Mouse (Mus musculus) A20 (cell line): ENCODE data around the gene Golga2.

Experiments used
- DNase-seq: peaks from one replicate; pipeline ENCODE4 v3.0.0-alpha.2; 2011; ENCODE audit warnings: low read depth, low spot score

Golga2 gene

DNA sequence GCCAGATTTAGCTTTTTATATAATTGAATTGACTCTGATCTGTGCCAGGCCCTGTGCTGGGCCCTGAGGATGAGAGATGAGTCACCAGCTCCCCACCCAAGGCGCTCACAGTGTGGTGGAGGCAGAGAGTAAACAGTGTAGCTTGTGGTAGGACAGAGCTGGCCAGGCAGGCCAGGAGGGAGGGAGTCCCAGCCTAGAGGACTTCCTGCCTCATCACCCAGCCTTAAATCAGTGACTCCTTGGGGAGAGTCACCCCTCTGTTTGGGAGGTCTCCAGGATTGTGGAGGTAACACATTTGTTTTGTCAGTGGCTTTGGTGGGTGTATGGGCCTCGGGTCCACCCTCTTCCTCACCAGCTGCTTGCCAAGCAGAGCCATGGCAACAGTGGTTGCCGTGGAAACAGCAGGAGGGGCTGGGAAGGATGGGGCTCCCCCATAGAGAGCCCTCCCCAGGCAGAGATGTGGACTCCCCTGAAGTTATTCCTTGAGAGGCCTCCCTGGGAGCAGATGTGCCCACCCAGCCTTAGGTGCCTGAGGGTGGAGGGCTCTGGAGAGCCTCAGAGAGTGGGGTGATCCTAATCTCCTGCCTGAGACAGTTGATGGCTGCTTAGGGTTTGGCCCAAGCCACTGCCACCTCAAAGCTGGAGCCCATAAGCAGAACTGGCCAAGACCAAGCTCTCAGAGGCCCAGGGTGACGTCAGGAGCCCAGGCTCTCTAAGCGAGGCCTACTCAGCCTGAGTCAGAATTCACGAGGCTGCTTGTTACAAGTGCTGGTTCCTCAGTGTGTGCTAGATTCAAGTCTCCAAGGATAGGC lies 55.6 kb downstream of the Golga2 start:
- DNase-seq, result no peak

DNA sequence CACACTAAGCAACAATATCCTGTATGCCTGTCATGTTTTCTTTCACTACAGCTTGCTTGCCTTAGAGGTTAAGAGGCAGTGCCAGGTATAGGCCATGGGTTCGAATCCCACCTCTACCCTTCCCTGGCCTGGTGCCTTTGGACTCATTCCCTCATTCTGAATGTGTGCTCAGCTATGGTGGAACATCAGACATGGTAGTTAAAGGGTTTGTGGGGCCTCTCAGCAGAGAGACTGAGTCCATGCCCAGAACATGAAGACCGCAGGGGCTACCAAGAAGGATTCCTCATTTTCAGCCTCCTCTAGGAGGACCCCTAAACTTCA lies 56.1 kb downstream of the Golga2 start:
- DNase-seq, result no peak

DNA sequence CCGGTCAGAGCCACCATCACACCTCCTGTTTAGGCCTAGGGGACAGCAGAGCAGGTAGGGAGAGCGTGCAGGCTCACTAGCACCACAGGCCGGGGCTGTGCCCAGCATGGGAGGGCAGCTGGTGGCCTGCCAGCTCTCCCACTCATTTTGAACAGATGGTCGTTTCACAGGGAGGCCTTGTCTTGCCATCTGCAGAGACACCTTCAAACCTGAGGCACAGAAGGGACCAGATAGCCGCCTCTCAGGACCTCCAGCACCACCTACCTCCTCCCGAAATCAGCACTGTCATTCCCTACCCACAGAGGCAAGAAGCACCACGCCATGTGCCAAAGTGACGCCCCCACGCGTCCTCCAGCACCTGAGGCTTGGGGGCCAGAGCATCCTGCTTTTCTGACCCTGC lies 56.9 kb downstream of the Golga2 start:
- no peak for DNase-seq

DNA sequence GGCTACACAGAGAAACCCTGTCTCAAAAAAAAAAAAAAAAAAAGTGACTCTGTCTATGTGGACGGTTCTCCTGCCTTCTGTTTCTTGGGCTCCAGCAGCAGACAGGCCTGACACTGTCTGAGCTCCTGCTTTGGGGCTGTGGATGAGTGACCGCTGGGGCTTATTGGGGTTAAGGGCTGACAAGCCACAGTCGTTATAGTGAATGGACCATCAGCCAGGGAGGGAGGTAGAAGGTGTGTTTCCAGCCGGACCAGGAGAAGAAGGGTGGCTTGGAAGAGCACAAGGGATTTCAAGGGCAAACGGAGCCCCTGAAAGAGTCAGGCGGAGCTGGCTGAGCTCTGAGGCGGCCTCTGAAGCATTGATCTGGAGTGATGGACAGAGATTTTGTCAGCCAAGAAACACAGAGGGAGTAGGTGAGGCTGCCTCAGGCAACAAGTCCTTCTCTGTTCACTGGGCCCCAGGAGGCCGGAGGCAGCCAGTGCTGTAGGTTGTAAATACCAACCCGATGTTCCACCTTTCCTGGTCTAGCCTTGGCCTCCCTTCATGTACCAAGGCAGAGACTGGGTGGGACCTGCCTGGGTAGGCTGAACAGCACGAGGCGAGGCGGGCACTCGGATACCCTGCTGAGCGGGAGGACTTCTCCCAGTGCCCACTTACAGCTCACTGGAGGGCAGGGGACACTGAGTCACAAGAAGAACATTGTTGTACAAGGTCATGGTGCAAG lies 57.6 kb downstream of the Golga2 start:
- no peak for DNase-seq

DNA sequence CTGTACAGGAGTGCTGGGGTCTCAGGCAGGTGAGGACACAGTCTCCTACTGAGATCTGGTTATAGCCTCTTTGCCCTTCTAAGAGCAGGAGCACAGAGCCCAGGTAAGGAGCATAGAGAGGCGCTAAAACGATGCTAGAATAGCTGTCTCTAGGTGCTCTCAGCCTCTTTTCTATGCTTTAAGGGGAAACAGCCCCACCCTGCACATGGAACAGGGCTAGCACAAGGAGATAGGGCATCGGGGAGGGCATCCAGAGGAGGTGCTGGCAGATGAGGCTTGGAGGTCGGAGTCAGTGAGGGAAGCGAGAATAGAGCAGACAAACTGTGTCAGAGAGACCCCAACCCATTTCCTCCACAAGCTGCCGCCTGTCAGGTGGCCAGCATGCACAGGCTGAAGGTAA lies 59.8 kb downstream of the Golga2 start:
- no peak for DNase-seq

GRCm38 (mm10) chr2:32348311-32348710 lies 61.1 kb downstream of the Golga2 start:
- no peak for DNase-seq

DNA sequence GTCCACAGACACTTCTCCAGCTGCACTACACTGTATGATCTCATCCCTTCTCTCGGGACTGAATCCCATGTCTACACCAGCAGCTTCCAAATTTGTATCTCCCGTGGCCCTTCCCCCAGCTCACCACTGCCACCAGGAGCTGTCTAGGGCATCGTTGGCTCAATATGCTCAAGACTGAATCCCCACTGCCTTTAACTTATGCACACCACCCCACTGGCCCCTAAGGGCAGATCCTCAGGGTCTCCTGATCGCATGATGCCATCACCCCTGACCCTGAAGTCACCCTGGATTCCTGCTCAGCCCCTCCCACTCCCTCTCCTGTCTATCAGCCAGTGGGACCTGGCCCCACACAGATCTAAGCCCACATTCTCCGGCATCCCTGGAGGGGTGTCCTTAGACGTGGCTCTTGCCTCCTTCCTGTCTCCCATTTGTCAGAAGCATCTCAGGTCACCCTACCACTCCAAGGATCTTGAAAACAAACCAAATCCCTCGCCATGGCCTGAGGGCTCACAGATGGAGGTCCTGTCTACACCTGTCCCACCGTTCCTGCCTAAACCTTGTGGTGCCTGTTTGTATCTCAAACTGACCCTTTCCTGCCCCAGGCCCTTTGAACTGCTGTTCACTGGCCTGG lies 62.6 kb downstream of the Golga2 start:
- no peak for DNase-seq

- no peak for DNase-seq
Measured at GRCm38 (mm10) chr2:32350471-32351051, 63.4 kb downstream of the Golga2 start.

DNA sequence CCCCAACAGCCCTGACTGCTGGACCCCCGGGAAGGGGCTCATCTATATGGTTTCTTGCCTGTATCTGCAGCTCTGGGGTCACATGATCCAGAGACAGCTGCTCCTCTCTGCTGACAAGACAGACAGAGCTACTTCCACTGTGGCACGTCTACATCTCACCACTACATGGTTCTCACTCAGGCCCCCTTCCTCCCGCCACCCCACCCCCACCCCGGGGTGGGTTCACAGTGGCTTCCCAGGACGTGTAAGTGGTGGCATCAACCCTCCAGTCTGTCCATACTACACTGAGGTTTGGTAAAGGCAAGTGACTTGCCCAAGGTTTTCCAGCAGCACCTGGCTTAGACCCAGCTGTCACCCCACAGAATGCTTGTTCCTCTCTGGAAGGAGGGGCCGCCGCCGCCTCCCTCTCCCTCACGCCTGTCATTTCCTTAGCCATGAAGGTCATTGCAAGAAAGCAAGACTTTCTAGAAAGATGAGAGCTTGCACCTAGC lies 64.3 kb downstream of the Golga2 start:
- DNase-seq, result no peak

DNA sequence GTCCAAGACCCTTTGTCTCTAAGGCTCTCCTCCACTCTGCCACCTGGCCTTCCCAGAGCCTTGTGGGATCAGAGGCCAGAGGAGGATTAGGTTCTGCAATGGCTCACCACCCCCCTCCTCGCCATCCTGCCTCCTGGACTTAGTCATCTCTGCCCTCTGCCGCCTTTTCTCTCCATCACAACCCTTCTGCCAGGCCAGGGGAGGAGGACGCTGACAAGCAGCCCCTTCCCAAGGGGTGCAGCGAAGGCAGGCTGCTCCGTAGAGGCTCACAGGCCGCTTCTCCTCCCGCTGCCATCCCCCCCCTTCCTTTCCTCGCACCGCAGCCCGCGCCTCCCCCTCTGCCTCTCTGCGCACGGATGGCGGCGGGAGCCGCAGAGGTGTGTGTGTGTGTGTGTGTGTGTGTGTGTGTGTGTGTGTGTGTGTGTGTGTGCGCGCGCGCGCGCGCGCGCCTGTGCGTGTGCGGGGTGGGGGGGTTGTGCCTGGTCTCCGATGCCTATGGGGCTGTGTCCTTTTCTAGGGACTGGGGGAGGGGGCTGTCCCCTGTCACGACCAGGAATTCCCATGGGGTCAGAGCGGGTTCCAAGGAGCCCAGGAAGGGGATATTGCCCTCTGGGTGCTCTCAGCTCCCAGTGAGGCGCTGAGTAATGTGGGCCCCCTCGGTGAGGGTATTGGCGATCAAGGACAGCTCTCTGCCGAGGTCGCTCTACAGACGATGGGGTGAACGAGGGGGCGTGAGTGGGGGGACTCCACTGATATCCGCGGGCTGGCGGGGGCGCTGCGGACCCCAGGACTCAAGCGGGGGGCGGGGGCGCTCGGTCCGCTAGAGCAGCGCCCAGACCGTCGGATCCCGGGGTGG lies 65.2 kb downstream of the Golga2 start, which contains the start of gene Ciz1:
Gene Ciz1 (plus strand): TSS at position 177 of the 856 bp plus-strand sequence.
- no peak for DNase-seq

DNA sequence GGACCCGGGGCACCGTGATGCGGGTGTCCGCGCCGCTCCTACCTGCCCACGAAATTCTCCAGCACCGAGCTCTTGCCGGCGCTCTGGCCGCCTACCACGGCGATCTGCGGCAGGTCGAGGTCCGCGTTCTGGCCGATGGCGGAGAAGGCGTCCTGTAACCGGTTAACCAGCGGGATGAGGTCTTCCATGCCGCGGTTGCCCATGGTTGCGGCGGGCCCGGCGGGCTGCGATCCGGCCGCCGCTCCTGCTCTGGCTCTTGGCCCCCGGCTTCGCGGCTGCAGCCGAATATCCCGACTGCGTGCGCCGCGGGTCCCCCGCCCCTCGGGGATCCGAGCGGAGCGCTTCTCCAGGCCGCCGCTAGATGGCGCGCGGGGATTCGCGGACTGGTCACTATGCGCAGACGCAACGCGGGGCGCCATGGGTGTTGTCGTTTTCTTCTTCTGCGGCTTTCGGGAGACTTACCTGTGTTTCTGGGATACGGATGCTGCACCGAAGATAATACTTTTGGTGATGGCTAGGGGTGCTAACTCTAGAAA lies 65.9 kb downstream of the Golga2 start, which contains the start of gene Dnm1:
Gene Dnm1 (minus strand): TSS at position 332 of the 536 bp plus-strand sequence.
- DNase-seq, result peak; percentile 83

- DNase-seq, result no peak
Measured at GRCm38 (mm10) chr2:32353836-32354235, 66.7 kb downstream of the Golga2 start.

DNA sequence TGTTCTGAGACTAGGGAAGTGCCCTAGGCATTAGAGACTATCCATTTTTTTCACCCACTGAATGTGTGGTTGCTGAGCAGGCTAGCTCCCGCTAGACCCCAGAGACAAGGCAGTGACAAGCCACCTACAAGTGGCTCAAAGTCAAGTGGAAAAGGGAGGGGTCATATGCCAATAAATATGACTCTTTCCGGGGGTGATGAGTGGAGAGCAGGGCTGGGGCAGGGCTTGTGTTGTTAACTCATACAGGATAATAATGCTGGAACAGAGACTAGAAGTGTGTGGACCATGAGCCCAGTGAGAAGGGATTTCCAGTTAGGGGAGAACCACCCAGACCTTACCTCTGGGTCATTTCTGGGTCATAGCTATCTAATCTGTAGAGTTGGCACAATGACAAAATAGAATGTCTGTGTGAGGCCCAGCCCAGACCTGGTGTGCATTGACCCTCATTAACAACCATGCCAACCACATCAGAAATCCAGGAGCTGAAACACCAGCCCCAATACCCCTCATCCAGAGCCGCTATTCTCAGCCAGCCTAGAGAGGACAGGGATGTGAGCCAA lies 67.2 kb downstream of the Golga2 start:
- no peak for DNase-seq

DNA sequence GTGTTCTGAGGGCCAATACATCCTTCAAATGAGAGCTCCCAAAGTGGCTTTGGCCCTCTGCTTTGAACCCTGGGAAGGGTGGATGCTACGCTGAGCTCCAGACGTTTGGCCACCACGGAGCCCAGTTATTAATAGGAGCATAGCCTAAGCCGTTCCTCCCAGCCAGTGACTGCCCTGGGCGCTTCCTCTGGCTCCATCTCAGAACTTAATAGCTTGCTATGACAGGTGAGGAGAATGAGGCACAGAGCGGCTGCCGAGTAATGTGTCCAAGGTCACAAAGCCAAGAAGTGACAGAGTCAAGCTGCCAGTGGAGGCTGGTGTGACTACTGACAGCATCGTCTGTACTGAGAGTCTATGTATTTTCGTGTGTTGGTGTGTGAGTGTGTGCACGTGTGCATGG lies 69.0 kb downstream of the Golga2 start:
- DNase-seq, result no peak
